Mouse (Mus musculus): ENCODE data around the gene Kcnma1. TPM values are rescaled to one million over a fixed set of nuclear protein-coding genes. Genes with fewer than 3 reads are reported as not detected.

Gene Kcnma1
- polyA plus RNA-seq, 1 experiment from 2014 or later, result 6.5 TPM

GRCm38 (mm10) chr14:23594629-23595028 lies 419.7 kb downstream of the Kcnma1 start:
- ATAC-seq (ENCODE audit: insufficient number of reproducible peaks, low FRiP score, low TSS enrichment, low read depth), result no peak
- Histone ChIP-seq H3K4me1 (no peaks in the 10 kb centered on the region), H3K27me3 (no peaks in the 10 kb centered on the region), H3K9ac (no peak overlapping the region), H3K36me3 (no peaks in the 10 kb centered on the region), H3K4me2 (replicated peaks) (no peak overlapping the region), H3K4me3 (replicated peaks) (no peak overlapping the region), H3K27ac (replicated peaks) (no peak overlapping the region), H3K9me3 (replicated peaks) (no peaks in the 10 kb centered on the region)
- 85% methylated on average over 5 of the region's 5 CpGs for WGBS

- Histone ChIP-seq H3K4me1 (no peaks in the 10 kb centered on the region), H3K9ac (no peak overlapping the region), H3K4me3 (replicated peaks) (no peak overlapping the region), H3K9me3 (replicated peaks) (no peaks in the 10 kb centered on the region), H3K36me3 (no peaks in the 10 kb centered on the region), H3K27me3 (no peaks in the 10 kb centered on the region), H3K27ac (replicated peaks) (no peak overlapping the region), H3K4me2 (replicated peaks) (no peak overlapping the region)
- ATAC-seq (ENCODE audit: insufficient number of reproducible peaks, low FRiP score, low TSS enrichment, low read depth), result no peak
- WGBS, result 28% methylated on average over 6 of the region's 6 CpGs
Observed at GRCm38 (mm10) chr14:23592826-23593447, 421.4 kb downstream of the Kcnma1 start.

GRCm38 (mm10) chr14:23589744-23590481 lies 424.4 kb downstream of the Kcnma1 start:
- H3K4me3 ChIP-seq (replicated peaks), result no peak overlapping the region
- no peak for ATAC-seq (ENCODE audit: insufficient number of reproducible peaks, low FRiP score, low TSS enrichment, low read depth)
- H3K9ac ChIP-seq, result no peak overlapping the region
- H3K27ac ChIP-seq (replicated peaks), result no peak overlapping the region
- no peaks in the 10 kb centered on the region for H3K9me3 ChIP-seq (replicated peaks)
- no peaks in the 10 kb centered on the region for H3K27me3 ChIP-seq
- WGBS, result 62% methylated on average over 7 of the region's 7 CpGs
- no peak overlapping the region for H3K4me2 ChIP-seq (replicated peaks)
- H3K36me3 ChIP-seq, result no peaks in the 10 kb centered on the region
- H3K4me1 ChIP-seq, result no peaks in the 10 kb centered on the region

GRCm38 (mm10) chr14:23587451-23587850 lies 426.8 kb downstream of the Kcnma1 start:
- 72% methylated on average over 9 of the region's 9 CpGs for WGBS
- Histone ChIP-seq H3K4me2 (replicated peaks) (no peak overlapping the region), H3K27me3 (no peaks in the 10 kb centered on the region), H3K4me3 (replicated peaks) (no peak overlapping the region), H3K4me1 (no peaks in the 10 kb centered on the region), H3K36me3 (no peaks in the 10 kb centered on the region), H3K9ac (no peak overlapping the region), H3K27ac (replicated peaks) (no peak overlapping the region), H3K9me3 (replicated peaks) (no peaks in the 10 kb centered on the region)
- no peak for ATAC-seq (ENCODE audit: insufficient number of reproducible peaks, low FRiP score, low TSS enrichment, low read depth)

- no peak overlapping the region for H3K4me3 ChIP-seq (replicated peaks)
- ATAC-seq (ENCODE audit: insufficient number of reproducible peaks, low FRiP score, low TSS enrichment, low read depth), result no peak
- WGBS, result 13% methylated on average over 2 of the region's 2 CpGs
- H3K9ac ChIP-seq, result no peak overlapping the region
- H3K27me3 ChIP-seq, result no peaks in the 10 kb centered on the region
- H3K4me1 ChIP-seq, result no peaks in the 10 kb centered on the region
- H3K4me2 ChIP-seq (replicated peaks), result no peak overlapping the region
- H3K27ac ChIP-seq (replicated peaks), result no peak overlapping the region
- H3K36me3 ChIP-seq, result no peaks in the 10 kb centered on the region
- no peaks in the 10 kb centered on the region for H3K9me3 ChIP-seq (replicated peaks)
Observed at GRCm38 (mm10) chr14:23583235-23583634, 431.1 kb downstream of the Kcnma1 start.

DNA sequence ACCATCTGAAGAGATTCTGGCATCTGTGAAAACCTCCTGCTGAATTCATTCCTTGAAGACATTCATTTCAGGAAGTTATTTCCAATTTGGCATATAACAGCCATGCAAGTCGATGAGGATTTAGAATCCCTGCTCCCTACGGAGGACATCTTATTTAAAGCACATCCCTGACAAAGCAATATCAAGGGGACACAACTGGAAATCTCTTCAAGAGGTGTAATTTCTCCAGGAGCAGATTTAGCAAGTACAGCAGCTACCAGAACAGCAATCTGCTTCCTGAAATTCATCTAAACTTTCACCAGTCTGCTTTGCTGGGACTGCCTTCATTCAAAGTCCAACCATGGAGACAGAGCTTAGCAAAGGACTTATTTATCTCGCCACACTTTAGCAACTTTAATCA lies 433.0 kb downstream of the Kcnma1 start:
- no peaks in the 10 kb centered on the region for H3K9me3 ChIP-seq (replicated peaks)
- 70% methylated on average over 3 of the region's 3 CpGs for WGBS

GRCm38 (mm10) chr14:23575951-23576350 lies 438.3 kb downstream of the Kcnma1 start:
- no peak overlapping the region for H3K27ac ChIP-seq (replicated peaks)
- WGBS, result 6% methylated on average over 2 of the region's 2 CpGs
- H3K4me2 ChIP-seq (replicated peaks), result no peak overlapping the region
- no peaks in the 10 kb centered on the region for H3K4me1 ChIP-seq
- H3K27me3 ChIP-seq, result no peaks in the 10 kb centered on the region
- H3K9ac ChIP-seq, result no peak overlapping the region
- no peaks in the 10 kb centered on the region for H3K36me3 ChIP-seq
- H3K9me3 ChIP-seq (replicated peaks), result no peaks in the 10 kb centered on the region
- H3K4me3 ChIP-seq (replicated peaks), result no peak overlapping the region
- ATAC-seq (ENCODE audit: insufficient number of reproducible peaks, low FRiP score, low TSS enrichment, low read depth), result no peak

More for the DNA sequence above, 433.0 kb downstream of the Kcnma1 start:
- Histone ChIP-seq H3K4me2 (replicated peaks) (no peak overlapping the region), H3K4me3 (replicated peaks) (no peak overlapping the region), H3K4me1 (no peaks in the 10 kb centered on the region), H3K36me3 (no peaks in the 10 kb centered on the region), H3K9ac (no peak overlapping the region), H3K27me3 (no peaks in the 10 kb centered on the region), H3K27ac (replicated peaks) (no peak overlapping the region)
- no peak for ATAC-seq (ENCODE audit: insufficient number of reproducible peaks, low FRiP score, low TSS enrichment, low read depth)

DNA sequence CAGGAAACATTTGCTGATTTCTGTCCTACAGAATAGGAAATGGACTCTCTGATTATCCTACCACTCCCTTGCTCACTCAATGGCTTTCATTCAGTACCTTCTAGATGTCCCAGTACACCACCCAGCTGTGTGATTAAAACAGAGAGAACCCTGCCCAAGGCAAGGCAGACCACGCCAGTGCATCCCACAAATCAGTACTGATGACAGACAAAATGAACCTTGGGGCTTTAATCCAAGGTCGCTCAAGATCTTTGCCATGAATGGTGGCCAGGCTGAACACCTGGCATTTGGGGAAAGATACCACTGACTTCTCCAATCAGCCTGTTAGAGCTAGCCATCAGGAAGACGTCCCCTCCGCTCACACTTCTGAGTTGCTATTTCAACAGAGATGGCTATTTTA lies 440.2 kb downstream of the Kcnma1 start:
- H3K36me3 ChIP-seq, result no peaks in the 10 kb centered on the region
- no peaks in the 10 kb centered on the region for H3K9me3 ChIP-seq (replicated peaks)
- no peak overlapping the region for H3K4me3 ChIP-seq (replicated peaks)
- H3K27me3 ChIP-seq, result no peaks in the 10 kb centered on the region
- ATAC-seq (ENCODE audit: insufficient number of reproducible peaks, low FRiP score, low TSS enrichment, low read depth), result no peak
- no peak overlapping the region for H3K27ac ChIP-seq (replicated peaks)
- 70% methylated on average over 4 of the region's 4 CpGs for WGBS
- no peaks in the 10 kb centered on the region for H3K4me1 ChIP-seq
- H3K4me2 ChIP-seq (replicated peaks), result no peak overlapping the region
- H3K9ac ChIP-seq, result no peak overlapping the region

GRCm38 (mm10) chr14:23573385-23573784 lies 440.9 kb downstream of the Kcnma1 start:
- Histone ChIP-seq H3K4me1 (no peaks in the 10 kb centered on the region), H3K27ac (replicated peaks) (no peak overlapping the region), H3K27me3 (no peaks in the 10 kb centered on the region), H3K9me3 (replicated peaks) (no peaks in the 10 kb centered on the region), H3K4me2 (replicated peaks) (no peak overlapping the region), H3K4me3 (replicated peaks) (no peak overlapping the region), H3K36me3 (no peaks in the 10 kb centered on the region), H3K9ac (no peak overlapping the region)
- ATAC-seq (ENCODE audit: insufficient number of reproducible peaks, low FRiP score, low TSS enrichment, low read depth), result no peak
- 49% methylated on average over 3 of the region's 3 CpGs for WGBS

GRCm38 (mm10) chr14:23572778-23573177 lies 441.5 kb downstream of the Kcnma1 start:
- Histone ChIP-seq H3K4me2 (replicated peaks) (no peak overlapping the region), H3K27me3 (no peaks in the 10 kb centered on the region), H3K36me3 (no peaks in the 10 kb centered on the region), H3K4me3 (replicated peaks) (no peak overlapping the region), H3K9me3 (replicated peaks) (no peaks in the 10 kb centered on the region), H3K9ac (no peak overlapping the region), H3K4me1 (no peaks in the 10 kb centered on the region), H3K27ac (replicated peaks) (no peak overlapping the region)
- 44% methylated on average over 1 of the region's 1 CpGs for WGBS
- no peak for ATAC-seq (ENCODE audit: insufficient number of reproducible peaks, low FRiP score, low TSS enrichment, low read depth)

DNA sequence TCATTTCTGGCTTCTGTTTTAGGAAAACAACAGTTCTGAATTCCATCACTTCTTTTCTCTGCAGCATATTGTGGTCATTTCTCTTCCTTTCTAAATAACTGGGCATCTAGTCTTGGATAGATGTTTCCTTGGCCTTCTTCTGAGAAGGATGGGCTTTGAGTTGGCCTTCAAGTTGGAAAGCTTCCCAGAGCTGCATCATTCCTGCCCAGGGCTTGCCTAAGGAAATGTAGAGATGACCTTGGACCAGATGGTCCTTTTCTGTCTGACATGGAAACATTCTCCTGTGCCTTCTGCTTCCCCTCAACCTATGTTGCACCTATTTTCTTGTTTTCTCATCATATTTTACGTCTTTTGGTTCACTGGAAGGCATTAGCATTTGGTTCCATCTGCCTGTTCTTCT lies 444.0 kb downstream of the Kcnma1 start:
- no peak overlapping the region for H3K4me2 ChIP-seq (replicated peaks)
- 83% methylated on average over 1 of the region's 1 CpGs for WGBS
- no peaks in the 10 kb centered on the region for H3K36me3 ChIP-seq
- H3K27me3 ChIP-seq, result no peaks in the 10 kb centered on the region
- no peaks in the 10 kb centered on the region for H3K9me3 ChIP-seq (replicated peaks)
- H3K9ac ChIP-seq, result no peak overlapping the region
- H3K4me1 ChIP-seq, result no peaks in the 10 kb centered on the region
- H3K27ac ChIP-seq (replicated peaks), result no peak overlapping the region
- ATAC-seq (ENCODE audit: insufficient number of reproducible peaks, low FRiP score, low TSS enrichment, low read depth), result no peak
- no peak overlapping the region for H3K4me3 ChIP-seq (replicated peaks)

- Histone ChIP-seq H3K4me3 (replicated peaks) (no peak overlapping the region), H3K4me1 (no peaks in the 10 kb centered on the region), H3K27ac (replicated peaks) (no peak overlapping the region), H3K27me3 (no peaks in the 10 kb centered on the region), H3K9me3 (replicated peaks) (no peaks in the 10 kb centered on the region), H3K36me3 (no peaks in the 10 kb centered on the region), H3K4me2 (replicated peaks) (no peak overlapping the region), H3K9ac (no peak overlapping the region)
- 81% methylated on average over 3 of the region's 3 CpGs for WGBS
- no peak for ATAC-seq (ENCODE audit: insufficient number of reproducible peaks, low FRiP score, low TSS enrichment, low read depth)
Observed at GRCm38 (mm10) chr14:23565931-23566330, 448.4 kb downstream of the Kcnma1 start.
